Mouse (Mus musculus): ENCODE data around the gene Gm826.

GRCm38 (mm10) chr2:160349578-160349977 lies 15.6 kb upstream of the Gm826 start:
- no peak for TF ChIP-seq POLR2A (IDR thresholded peaks at IDR 0.05; ENCODE audit: borderline replicate concordance, extremely low read depth, low read depth, low read length)
- TF ChIP-seq CTCF (IDR thresholded peaks at IDR 0.05; ENCODE audit: insufficient read depth, low read length): no peak
